Mouse (Mus musculus) limb, embryonic 13.5 days (tissue): ENCODE data around the gene St8sia1. TPM values are rescaled to one million over a fixed set of nuclear protein-coding genes. Genes with fewer than 3 reads are reported as not detected.

ENCODE experiments used
- ATAC-seq: fragments of 200-750 bp; cut with Nextera tagmentation; 2 replicates; pipeline ENCODE4 v1.8.0; 2017; ENCODE audit warnings: low read depth, moderate number of reproducible peaks, moderate TSS enrichment; ENCODE audit not compliant: low FRiP score
- H3K27ac ChIP-seq: fragments of 300-500 bp; sonication (generic); 2 replicates; pipeline ENCODE4 v1.5.1; 2015; ENCODE audit warnings: inconsistent platforms, mild to moderate bottlenecking, moderate library complexity
- H3K27me3 ChIP-seq: fragments of 300-500 bp; sonication (generic); 2 replicates; pipeline ENCODE4 v1.6.1; 2015; ENCODE audit warnings: mild to moderate bottlenecking, inconsistent platforms
- H3K36me3 ChIP-seq: fragments of 300-500 bp; sonication (generic); 2 replicates; pipeline ENCODE4 v1.6.1; 2015; ENCODE audit warnings: inconsistent platforms, mild to moderate bottlenecking, moderate library complexity
- H3K4me1 ChIP-seq: fragments of 300-500 bp; sonication (generic); 2 replicates; pipeline ENCODE4 v1.6.1; 2015; ENCODE audit warnings: inconsistent platforms
- H3K4me2 ChIP-seq: fragments of 300-500 bp; sonication (generic); replicated peaks from 2 replicates; pipeline ENCODE4 v1.6.1; 2015; ENCODE audit warnings: inconsistent platforms, mild to moderate bottlenecking, moderate library complexity
- H3K4me3 ChIP-seq: fragments of 300-500 bp; sonication (generic); 2 replicates; pipeline ENCODE4 v1.5.1; 2015; ENCODE audit warnings: moderate library complexity, mild to moderate bottlenecking, inconsistent platforms
- H3K9ac ChIP-seq: fragments of 300-500 bp; sonication (generic); 2 replicates; pipeline ENCODE4 v1.6.1; 2015; ENCODE audit warnings: mild to moderate bottlenecking, inconsistent platforms
- H3K9me3 ChIP-seq: fragments of 300-500 bp; sonication (generic); 2 replicates; pipeline ENCODE4 v1.6.1; 2016; ENCODE audit warnings: inconsistent platforms
- WGBS: fragments of 180-500 bp; shearing (Covaris S2); methylation state at CpG from one replicate; pipeline ENCODE4 v1.1.7; 2015; 5-methylcytosine and 5-hydroxymethylcytosine counted together
- polyA plus RNA-seq: library from polyadenylated mRNA; unstranded; fragments of >200 nt; fragmentation: Nextera tagmentation; extraction: Ambion mirVana; gene quantifications from 2 replicates; pipeline ENCODE4 v1.2.1, GENCODE M21; 2015

The St8sia1 gene
- polyA plus RNA-seq, 1 experiment from 2014 or later: 1.3 TPM

GRCm38 (mm10) chr6:142914676-142915075 lies 49.6 kb downstream of the St8sia1 start:
- Histone ChIP-seq H3K36me3 (no peaks in the 10 kb centered on the region), H3K27ac (no peak overlapping the region), H3K9ac (no peak overlapping the region), H3K4me1 (peaks cover 3% of the 10 kb centered on the region; the same call in 1 of the 2 replicates), H3K9me3 (peaks cover 3% of the 10 kb centered on the region; the same call in 1 of the 2 replicates), H3K27me3 (no peaks in the 10 kb centered on the region), H3K4me2 (no peak overlapping the region), H3K4me3 (no peak overlapping the region)
- WGBS: 87% methylated on average over 10 of the region's 10 CpGs
- no peak for ATAC-seq

GRCm38 (mm10) chr6:142911263-142911662 lies 53.0 kb downstream of the St8sia1 start:
- no peaks in the 10 kb centered on the region for H3K27me3 ChIP-seq
- H3K9ac ChIP-seq: no peak overlapping the region
- no peak overlapping the region for H3K4me2 ChIP-seq
- peaks cover 3% of the 10 kb centered on the region; the same call in 1 of the 2 replicates for H3K4me1 ChIP-seq
- no peaks in the 10 kb centered on the region for H3K36me3 ChIP-seq
- ATAC-seq: no peak
- WGBS: 95% methylated on average over 3 of the region's 3 CpGs
- H3K27ac ChIP-seq: no peak overlapping the region
- no peak overlapping the region for H3K4me3 ChIP-seq
- peaks cover 3% of the 10 kb centered on the region; the same call in 1 of the 2 replicates for H3K9me3 ChIP-seq

GRCm38 (mm10) chr6:142910721-142911120 lies 53.5 kb downstream of the St8sia1 start:
- ATAC-seq: no peak
- Histone ChIP-seq H3K9me3 (peaks cover 3% of the 10 kb centered on the region; the same call in 1 of the 2 replicates), H3K4me2 (no peak overlapping the region), H3K9ac (no peak overlapping the region), H3K27ac (no peak overlapping the region), H3K4me1 (peaks cover 3% of the 10 kb centered on the region; the same call in 1 of the 2 replicates), H3K4me3 (no peak overlapping the region), H3K27me3 (no peaks in the 10 kb centered on the region), H3K36me3 (no peaks in the 10 kb centered on the region)
- WGBS: 95% methylated on average over 7 of the region's 7 CpGs

- Histone ChIP-seq H3K9ac (no peak overlapping the region), H3K4me1 (no peaks in the 10 kb centered on the region), H3K27ac (no peak overlapping the region), H3K4me2 (no peak overlapping the region), H3K27me3 (no peaks in the 10 kb centered on the region), H3K36me3 (no peaks in the 10 kb centered on the region), H3K4me3 (no peak overlapping the region), H3K9me3 (peaks cover 3% of the 10 kb centered on the region; the same call in 1 of the 2 replicates)
- WGBS: 86% methylated on average over 3 of the region's 3 CpGs
- ATAC-seq: no peak
Measured at GRCm38 (mm10) chr6:142909771-142910105, 54.5 kb downstream of the St8sia1 start.

- H3K9ac ChIP-seq: no peak overlapping the region
- ATAC-seq: no peak
- WGBS: 65% methylated on average over 5 of the region's 5 CpGs
Measured at GRCm38 (mm10) chr6:142908911-142909770, 55.1 kb downstream of the St8sia1 start.

GRCm38 (mm10) chr6:142908412-142908811 lies 55.8 kb downstream of the St8sia1 start:
- ATAC-seq: no peak
- H3K27me3 ChIP-seq: no peaks in the 10 kb centered on the region
- peaks cover 3% of the 10 kb centered on the region; the same call in 1 of the 2 replicates for H3K9me3 ChIP-seq
- no peaks in the 10 kb centered on the region for H3K4me1 ChIP-seq
- no peak overlapping the region for H3K27ac ChIP-seq
- WGBS: 89% methylated on average over 3 of the region's 3 CpGs
- no peak overlapping the region for H3K9ac ChIP-seq
- H3K4me2 ChIP-seq: no peak overlapping the region
- H3K4me3 ChIP-seq: no peak overlapping the region
- no peaks in the 10 kb centered on the region for H3K36me3 ChIP-seq

More at GRCm38 (mm10) chr6:142908911-142909770, 55.1 kb downstream of the St8sia1 start:
- H3K9me3 ChIP-seq: peaks cover 3% of the 10 kb centered on the region; the same call in 1 of the 2 replicates
- H3K4me1 ChIP-seq: no peaks in the 10 kb centered on the region
- no peak overlapping the region for H3K4me2 ChIP-seq
- no peak overlapping the region for H3K27ac ChIP-seq
- H3K27me3 ChIP-seq: no peaks in the 10 kb centered on the region
- H3K4me3 ChIP-seq: no peak overlapping the region
- H3K36me3 ChIP-seq: no peaks in the 10 kb centered on the region

- Histone ChIP-seq H3K27me3 (no peaks in the 10 kb centered on the region), H3K4me3 (no peak overlapping the region), H3K4me1 (no peaks in the 10 kb centered on the region), H3K27ac (no peak overlapping the region), H3K4me2 (no peak overlapping the region), H3K9me3 (no peaks in the 10 kb centered on the region), H3K9ac (no peak overlapping the region), H3K36me3 (no peaks in the 10 kb centered on the region)
- WGBS: 83% methylated on average over 3 of the region's 3 CpGs
- no peak for ATAC-seq
Measured at GRCm38 (mm10) chr6:142895371-142895770, 68.9 kb downstream of the St8sia1 start.

GRCm38 (mm10) chr6:142893716-142894115 lies 70.5 kb downstream of the St8sia1 start:
- H3K4me3 ChIP-seq: no peak overlapping the region
- no peaks in the 10 kb centered on the region for H3K27me3 ChIP-seq
- no peak overlapping the region for H3K27ac ChIP-seq
- no peaks in the 10 kb centered on the region for H3K4me1 ChIP-seq
- H3K9me3 ChIP-seq: no peaks in the 10 kb centered on the region
- H3K4me2 ChIP-seq: no peak overlapping the region
- no peak overlapping the region for H3K9ac ChIP-seq
- H3K36me3 ChIP-seq: no peaks in the 10 kb centered on the region
- 79% methylated on average over 4 of the region's 4 CpGs for whole genome bisulfite sequencing
- ATAC-seq: no peak

- H3K4me3 ChIP-seq: no peak overlapping the region
- no peaks in the 10 kb centered on the region for H3K27me3 ChIP-seq
- H3K4me2 ChIP-seq: no peak overlapping the region
- H3K4me1 ChIP-seq: no peaks in the 10 kb centered on the region
- WGBS: 88% methylated on average over 6 of the region's 6 CpGs
- no peak overlapping the region for H3K27ac ChIP-seq
- no peaks in the 10 kb centered on the region for H3K9me3 ChIP-seq
- no peak overlapping the region for H3K9ac ChIP-seq
- ATAC-seq: no peak
- no peaks in the 10 kb centered on the region for H3K36me3 ChIP-seq
Measured at GRCm38 (mm10) chr6:142890321-142890720, 73.9 kb downstream of the St8sia1 start.

GRCm38 (mm10) chr6:142888970-142889740 lies 75.1 kb downstream of the St8sia1 start:
- Histone ChIP-seq H3K9me3 (no peaks in the 10 kb centered on the region), H3K36me3 (no peaks in the 10 kb centered on the region), H3K4me1 (no peaks in the 10 kb centered on the region), H3K4me3 (no peak overlapping the region), H3K27me3 (no peaks in the 10 kb centered on the region), H3K4me2 (no peak overlapping the region), H3K27ac (no peak overlapping the region), H3K9ac (no peak overlapping the region)
- ATAC-seq: no peak
- WGBS: 93% methylated on average over 9 of the region's 9 CpGs

- Histone ChIP-seq H3K9me3 (no peaks in the 10 kb centered on the region), H3K27me3 (no peaks in the 10 kb centered on the region), H3K36me3 (no peaks in the 10 kb centered on the region), H3K4me3 (no peak overlapping the region), H3K27ac (no peak overlapping the region), H3K4me2 (no peak overlapping the region), H3K9ac (no peak overlapping the region), H3K4me1 (no peaks in the 10 kb centered on the region)
- ATAC-seq: no peak
- 75% methylated on average over 6 of the region's 6 CpGs for WGBS
Measured at GRCm38 (mm10) chr6:142888346-142888745, 75.9 kb downstream of the St8sia1 start.

GRCm38 (mm10) chr6:142887375-142887774 lies 76.9 kb downstream of the St8sia1 start:
- 80% methylated on average over 1 of the region's 1 CpGs for WGBS
- no peak for ATAC-seq

More at GRCm38 (mm10) chr6:142887375-142887774, 76.9 kb downstream of the St8sia1 start:
- Histone ChIP-seq H3K27me3 (no peaks in the 10 kb centered on the region), H3K9me3 (no peaks in the 10 kb centered on the region), H3K9ac (no peak overlapping the region), H3K4me2 (no peak overlapping the region), H3K4me3 (no peak overlapping the region), H3K36me3 (no peaks in the 10 kb centered on the region), H3K4me1 (no peaks in the 10 kb centered on the region), H3K27ac (no peak overlapping the region)
